Mouse (Mus musculus): ENCODE results near the gene Rela.
A peak's percentile ranks its signal among the peaks of the same experiment; 100 is the strongest.

Gene Rela

GRCm38 (mm10) chr19:5636571-5637041 lies 677 bp upstream of the Rela start:
- no peak for DNase-seq

DNA sequence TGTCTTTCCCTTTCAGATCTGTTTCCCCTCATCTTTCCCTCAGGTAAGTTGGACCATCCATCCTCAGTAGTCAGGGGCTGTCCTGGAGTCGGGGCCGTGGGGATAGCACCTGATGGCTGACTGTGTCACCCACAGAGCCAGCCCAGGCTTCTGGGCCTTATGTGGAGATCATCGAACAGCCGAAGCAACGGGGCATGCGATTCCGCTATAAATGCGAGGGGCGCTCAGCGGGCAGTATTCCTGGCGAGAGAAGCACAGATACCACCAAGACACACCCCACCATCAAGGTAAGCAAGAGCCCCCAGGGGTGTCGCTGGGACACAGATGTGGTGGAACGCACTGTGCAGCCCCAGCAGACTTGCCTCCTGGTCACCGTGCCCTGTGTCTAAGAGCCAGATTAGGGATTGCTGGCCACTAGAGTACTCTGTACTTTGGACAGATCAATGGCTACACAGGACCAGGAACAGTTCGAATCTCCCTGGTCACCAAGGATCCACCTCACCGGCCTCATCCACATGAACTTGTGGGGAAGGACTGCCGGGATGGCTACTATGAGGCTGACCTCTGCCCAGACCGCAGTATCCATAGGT lies 1.2 kb downstream of the Rela start:
- no peak for DNase-seq

DNA sequence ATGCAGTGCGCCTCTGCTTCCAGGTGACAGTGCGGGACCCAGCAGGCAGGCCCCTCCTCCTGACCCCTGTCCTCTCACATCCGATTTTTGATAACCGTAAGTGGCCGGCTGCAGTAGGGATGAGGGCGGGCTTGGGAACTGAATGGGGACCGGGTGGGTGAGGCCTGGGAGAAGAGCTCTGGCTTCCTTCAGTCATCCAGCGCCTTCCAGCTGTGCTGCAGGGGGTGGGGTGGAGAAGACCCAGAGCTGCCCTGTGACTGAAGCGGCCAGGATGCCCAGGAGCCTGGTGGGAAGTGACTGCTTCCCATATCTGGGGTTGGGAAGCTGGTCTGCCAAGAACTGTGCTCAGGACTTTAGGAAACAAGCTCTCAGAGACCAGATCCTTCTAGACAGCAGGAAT lies 3.1 kb downstream of the Rela start:
- DNase-seq: no peak

- DNase-seq: no peak
These were observed 3.7 kb downstream of the Rela start for GRCm38 (mm10) chr19:5641021-5641420.

DNA sequence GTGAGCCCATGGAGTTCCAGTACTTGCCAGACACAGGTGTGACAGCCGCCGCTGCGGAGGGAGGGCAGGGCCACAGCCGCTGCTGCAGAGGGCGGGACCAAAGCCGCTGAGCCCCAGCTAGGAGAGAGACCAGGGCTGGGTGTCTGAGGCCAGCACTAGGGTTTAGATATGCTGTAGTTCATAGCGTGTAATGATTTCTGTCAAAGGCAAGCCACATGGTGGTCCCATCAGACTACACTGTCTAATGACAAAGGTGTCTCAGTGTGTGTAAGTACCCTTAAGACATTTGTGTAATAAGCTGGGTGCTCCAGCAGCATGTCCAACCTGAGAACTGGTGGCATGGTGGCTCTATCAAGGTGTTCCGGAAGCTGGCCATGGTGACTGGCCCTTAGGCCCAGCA lies 4.4 kb downstream of the Rela start:
- no peak for DNase-seq

GRCm38 (mm10) chr19:5645280-5645679 lies 8.0 kb downstream of the Rela start:
- DNase-seq: no peak

GRCm38 (mm10) chr19:5646731-5647330 lies 9.5 kb downstream of the Rela start:
- no peak for DNase-seq

GRCm38 (mm10) chr19:5647791-5648190 lies 10.5 kb downstream of the Rela start:
- no peak for DNase-seq

GRCm38 (mm10) chr19:5648401-5649297 lies 11.4 kb downstream of the Rela start:
- peak; percentile 80 for DNase-seq

- DNase-seq: peak; percentile 59
These were observed 12.0 kb downstream of the Rela start for GRCm38 (mm10) chr19:5649298-5649741.

GRCm38 (mm10) chr19:5651502-5652274 lies 14.4 kb downstream of the Rela start:
- no peak for DNase-seq

- DNase-seq: no peak
These were observed 15.3 kb downstream of the Rela start for GRCm38 (mm10) chr19:5652570-5652969.

DNA sequence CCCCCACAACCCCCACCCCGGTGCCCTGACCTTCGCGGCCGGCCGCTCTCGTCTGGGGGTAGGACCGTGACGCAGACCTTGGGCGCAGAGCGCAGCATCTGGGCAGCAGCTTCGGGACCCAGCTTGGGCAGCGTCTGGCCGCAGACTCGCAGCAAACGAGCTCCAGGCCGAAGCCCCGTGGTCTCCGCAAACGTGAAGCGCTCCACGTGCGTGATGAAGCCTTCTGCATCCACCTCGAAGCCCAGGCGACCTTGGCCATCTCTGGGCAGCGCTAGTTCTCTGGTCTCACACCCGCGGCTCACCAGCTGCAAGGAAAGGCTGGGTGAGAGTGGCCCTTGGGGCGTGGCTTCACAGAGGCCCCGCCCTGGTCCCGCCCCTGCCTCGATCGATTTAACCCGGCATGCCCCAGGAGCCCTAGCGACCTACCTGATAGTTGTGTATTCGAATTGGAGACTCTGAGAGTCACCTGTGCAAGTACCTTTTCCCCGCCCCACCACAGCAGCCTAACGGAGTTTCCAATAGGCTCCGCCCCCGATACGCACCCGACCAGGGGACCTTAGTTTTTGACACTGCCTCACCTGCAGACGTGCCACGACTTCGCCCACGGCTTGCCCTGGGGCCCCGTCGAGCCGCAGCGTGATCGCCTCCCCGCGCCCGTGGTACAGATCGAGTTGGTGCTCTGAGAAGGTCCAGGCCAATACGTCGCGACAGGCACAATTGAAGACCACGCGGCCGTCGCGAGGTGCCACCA lies 16.9 kb downstream of the Rela start:
- no peak for DNase-seq

DNA sequence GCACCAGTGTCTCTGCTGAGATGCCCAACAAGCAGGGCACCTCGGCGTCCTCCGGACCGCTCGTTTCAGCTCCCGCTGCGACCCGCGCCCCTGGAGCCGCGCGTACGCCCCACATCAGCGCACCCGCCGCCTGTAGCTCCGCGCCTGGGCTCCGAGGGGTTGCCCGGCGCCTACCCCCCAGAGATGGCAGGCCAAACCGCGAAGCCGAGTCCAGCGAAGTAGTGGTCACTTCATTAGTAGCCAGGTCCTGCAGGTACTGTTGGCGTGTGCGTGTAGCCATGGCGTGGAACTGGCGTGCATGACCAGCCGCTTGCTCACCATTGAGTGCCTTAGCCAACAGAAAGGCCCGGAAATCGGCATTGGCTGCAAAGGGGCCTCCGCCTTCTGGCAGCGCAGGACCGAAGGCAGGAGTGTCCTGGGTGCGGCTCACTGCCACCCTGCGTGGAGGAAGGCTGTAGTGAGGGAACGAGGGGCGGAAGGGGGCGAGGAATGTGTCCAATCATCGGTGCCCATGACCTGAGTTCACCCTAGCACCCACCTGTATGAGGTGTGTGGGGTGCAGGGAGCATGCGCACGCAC lies 17.5 kb downstream of the Rela start:
- no peak for DNase-seq

DNA sequence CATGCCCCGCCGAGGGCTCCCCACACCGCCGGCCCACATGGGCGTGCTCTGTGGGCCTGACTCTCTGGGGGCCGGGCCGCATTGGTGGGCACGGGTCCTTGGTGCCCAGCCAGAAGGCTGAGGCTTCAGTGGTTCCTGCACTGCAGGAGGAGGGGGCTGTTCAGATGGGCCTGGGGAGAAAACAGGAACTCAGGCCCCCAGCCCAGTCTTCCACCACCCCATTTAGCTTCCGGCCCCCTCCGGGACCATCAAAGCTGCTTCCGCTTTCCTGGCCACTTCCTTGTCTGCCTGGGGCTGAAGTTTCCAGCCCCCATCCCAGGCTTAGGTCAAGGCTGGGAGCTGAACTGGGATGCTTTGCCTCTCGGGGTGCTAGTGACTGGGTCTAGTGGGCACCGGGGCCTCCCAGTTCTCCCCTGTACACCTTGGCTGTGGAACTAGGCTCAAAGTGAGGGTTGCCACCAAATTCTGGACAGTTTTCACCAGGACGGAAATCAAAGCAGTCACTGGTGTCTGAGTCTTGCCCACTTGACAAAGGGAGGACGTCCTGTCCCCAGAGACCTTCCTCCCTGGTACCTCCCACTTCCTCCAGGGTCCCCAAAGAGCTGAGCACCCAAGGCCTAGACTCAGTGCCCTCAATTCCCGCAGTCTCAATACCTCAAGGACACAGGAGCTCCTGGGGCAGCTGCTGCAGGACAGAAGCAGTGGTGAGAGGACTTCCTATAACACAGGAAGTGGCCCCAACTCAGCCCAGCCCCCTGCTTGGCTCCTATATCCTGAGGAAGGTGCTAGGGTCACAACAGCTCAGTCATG lies 23.9 kb downstream of the Rela start:
- DNase-seq: peak; percentile 55

DNA sequence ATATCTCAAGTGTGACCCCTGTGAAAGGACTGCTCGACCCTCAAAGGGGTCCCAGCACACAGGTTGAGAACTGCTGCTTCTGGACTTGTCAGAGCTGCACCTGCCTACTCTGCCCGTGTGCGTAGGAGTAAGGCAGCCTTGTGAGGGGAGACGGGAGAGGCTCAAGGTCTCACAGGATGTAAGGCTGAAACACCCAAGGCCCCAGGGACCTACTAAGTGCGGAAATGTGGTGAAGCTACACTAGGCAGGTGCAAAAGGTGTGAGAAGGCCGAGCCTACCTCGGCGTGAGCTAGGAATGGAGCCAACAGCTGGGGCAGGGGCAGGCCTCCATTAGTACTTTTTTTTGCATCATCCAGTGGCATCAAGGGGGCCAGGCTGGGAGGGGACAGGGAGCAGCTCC lies 25.0 kb downstream of the Rela start:
- DNase-seq: no peak

- peak; percentile 92 for DNase-seq
These were observed 26.0 kb downstream of the Rela start, which contains the start of gene Sipa1 for GRCm38 (mm10) chr19:5662981-5663913. Gene Sipa1, minus strand, starts transcription at chr19:5663707.

DNA sequence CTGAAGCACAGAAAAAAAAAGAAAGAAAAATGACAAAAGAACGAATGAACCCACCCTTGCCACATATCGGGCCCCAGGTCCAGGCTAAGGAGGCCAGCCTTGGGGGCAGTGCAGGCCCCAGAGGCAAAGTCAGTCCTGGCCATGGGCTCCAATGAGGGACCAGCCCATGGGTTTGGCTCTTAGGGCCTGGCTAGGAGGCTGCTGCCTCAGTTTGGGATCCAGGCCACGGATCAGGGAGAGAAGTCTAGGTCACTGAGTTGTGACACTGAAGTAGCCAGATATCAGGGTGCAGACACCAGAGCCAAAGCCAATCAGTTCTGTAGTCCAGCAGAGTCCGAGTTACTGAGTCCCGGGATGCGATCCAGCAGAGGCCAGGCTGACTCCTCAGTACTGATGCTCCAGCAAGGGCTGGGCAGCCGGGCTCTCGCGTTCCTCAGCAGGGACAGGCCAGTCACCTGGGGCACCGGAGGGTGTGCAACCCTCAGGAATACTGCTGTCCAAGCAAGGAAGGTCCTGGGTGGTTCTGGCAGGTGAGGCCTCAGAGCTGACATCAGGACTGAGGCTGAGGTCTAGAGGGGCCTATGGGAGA lies 27.5 kb downstream of the Rela start:
- no peak for DNase-seq

DNA sequence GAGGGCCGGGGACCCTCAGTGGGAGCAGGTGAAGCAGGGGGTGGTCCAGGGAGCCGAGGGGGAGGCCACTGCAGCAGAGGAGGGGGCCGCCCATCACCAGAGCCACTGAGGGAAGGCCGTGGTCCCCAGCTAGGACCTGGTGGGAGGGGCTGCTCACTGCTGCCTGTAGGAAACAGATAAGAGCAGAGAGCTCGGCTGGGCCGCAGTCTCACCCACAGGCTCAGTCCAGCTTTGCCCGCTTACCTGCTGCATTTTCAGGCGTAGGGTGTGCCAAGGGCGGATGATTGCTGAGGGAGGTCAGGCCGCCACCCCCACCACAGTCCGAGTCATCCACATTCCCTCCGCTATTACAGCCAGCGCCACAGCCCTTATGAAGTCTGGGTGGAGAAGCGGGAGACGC lies 28.2 kb downstream of the Rela start:
- no peak for DNase-seq
